Mouse (Mus musculus): Measurements from ENCODE around the gene Saa1.
A peak's percentile ranks its signal among the peaks of the same experiment; 100 is the strongest.
"Not testable (repeated sequence)": the region's sequence is repeated elsewhere in the genome, so short reads cannot be mapped to it uniquely, and the experiment has no call there.

Gene Saa1

DNA sequence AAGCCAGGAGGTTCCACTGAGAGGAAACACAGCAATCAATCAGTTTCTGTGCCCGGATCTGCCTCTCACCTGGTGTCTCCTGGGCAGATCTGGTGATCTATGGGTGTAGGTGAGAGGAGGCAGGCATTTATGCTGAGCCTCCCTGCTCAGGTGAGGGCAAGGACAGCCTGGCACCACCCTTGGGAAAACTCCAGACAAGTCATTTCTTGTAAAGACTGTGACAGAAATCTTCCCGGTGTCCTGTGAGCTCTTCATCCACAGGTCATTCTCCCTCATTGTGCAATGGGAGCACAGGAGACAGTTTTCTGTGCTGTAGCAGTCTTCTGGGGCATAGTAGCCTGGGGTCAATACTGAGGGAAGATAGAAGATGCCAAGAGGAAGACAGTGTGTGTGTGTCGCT is at the start of gene Saa1:
Gene Saa1, minus strand, starts transcription at position 101 of the 400 bp plus-strand sequence.
- DNase-seq (ENCODE audit: low read depth, low spot score): not testable (repeated sequence)

GRCm38 (mm10) chr7:46789177-46789849 is 46.5 kb upstream of the Saa1 start:
- DNase-seq (ENCODE audit: low read depth, low spot score): no peak

- DNase-seq (ENCODE audit: low read depth, low spot score): no peak
Measured at GRCm38 (mm10) chr7:46770706-46771105, 27.9 kb upstream of the Saa1 start.

- no peak for DNase-seq (ENCODE audit: low read depth, low spot score)
Measured at GRCm38 (mm10) chr7:46768451-46768850, 25.7 kb upstream of the Saa1 start.

GRCm38 (mm10) chr7:46767371-46767770 is 24.6 kb upstream of the Saa1 start:
- DNase-seq (ENCODE audit: low read depth, low spot score): no peak

DNA sequence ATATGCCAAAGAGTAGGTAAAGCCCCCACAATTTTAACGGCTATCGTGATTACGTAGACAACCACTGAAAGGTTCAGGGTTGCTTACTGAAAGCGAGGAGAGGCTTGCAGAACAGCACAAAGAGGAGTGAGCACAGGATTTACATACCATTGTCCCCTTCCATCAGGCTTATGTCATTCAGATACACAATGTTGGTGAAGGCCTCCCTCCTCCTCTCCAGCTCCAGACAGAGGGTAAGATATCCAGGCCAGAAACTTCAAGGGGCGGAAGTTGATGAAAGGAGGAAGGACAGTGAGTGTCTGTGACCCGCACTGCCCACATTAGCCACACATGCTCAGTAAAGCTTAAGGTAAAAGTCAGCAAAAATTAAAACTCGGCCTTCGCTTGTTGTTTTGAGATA is 21.9 kb upstream of the Saa1 start:
- no peak for DNase-seq (ENCODE audit: low read depth, low spot score)

- DNase-seq (ENCODE audit: low read depth, low spot score): no peak
Measured at GRCm38 (mm10) chr7:46762601-46763000, 19.8 kb upstream of the Saa1 start.

GRCm38 (mm10) chr7:46761049-46761795 is 18.4 kb upstream of the Saa1 start:
- peak; percentile 4 for DNase-seq (ENCODE audit: low read depth, low spot score)

- DNase-seq (ENCODE audit: low read depth, low spot score): no peak
Measured at GRCm38 (mm10) chr7:46751490-46751889, 8.7 kb upstream of the Saa1 start, which contains the start of gene Saa2. TSS of gene Saa2 (plus strand) at chr7:46751790.

DNA sequence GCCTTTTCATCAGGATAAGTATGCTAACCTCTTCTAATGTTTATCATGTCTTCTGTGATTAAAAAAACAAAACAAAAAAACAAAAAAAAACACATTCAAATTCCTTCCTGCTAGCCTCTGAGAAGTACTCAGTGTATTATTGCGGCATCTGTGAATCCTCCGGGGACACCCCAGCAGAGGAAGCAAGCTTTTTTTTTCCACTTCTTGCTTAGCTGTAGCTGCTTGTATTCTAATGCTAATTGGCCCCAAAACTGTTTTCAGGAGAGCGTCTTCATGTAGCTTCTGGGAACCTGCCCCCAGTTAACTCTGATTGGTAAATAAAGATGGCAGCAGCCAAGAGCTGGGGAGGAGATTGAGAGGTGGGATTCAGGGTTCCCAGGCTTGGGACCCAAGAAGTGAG is 5.7 kb upstream of the Saa1 start:
- DNase-seq (ENCODE audit: low read depth, low spot score): no peak

DNA sequence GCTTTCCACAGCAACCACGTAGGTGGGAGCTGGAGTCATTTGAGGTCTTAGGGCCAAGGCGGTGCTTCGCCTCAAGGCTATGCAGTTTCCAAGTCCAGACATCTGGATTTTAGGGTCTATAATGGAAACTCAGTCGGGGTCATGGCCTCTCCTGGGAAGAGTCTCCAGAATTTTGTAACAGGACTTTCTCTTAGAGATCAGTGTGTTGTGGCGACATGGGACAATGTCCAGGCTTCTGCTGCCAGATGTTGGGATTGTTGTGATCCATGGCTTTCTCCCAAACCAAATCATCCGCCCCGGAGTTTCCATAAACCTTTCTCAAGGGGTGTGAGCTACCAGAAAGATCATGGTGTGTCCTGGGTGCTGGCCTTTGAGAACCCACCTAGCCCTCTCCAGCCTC is 3.6 kb upstream of the Saa1 start:
- DNase-seq (ENCODE audit: low read depth, low spot score): no peak

DNA sequence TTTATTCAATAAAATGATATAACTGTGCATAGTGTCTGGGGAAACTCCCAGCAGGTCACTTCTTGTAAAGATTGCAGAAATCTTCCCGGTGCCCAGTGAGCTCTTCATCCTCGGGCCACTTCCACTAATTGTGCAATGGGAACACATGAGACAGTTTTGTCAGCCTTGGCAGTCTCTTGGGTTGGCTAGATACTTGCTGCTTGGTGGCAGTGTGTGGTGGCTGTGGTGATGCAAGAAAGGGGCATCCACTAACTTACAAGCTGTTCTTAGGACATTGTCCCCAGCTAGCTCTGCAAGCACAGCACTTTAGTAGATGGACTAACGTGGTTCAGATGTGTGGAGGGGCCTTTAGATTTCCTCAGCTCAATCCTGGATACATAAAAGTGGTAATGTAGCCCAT is 3.0 kb upstream of the Saa1 start:
- DNase-seq (ENCODE audit: low read depth, low spot score): no peak

DNA sequence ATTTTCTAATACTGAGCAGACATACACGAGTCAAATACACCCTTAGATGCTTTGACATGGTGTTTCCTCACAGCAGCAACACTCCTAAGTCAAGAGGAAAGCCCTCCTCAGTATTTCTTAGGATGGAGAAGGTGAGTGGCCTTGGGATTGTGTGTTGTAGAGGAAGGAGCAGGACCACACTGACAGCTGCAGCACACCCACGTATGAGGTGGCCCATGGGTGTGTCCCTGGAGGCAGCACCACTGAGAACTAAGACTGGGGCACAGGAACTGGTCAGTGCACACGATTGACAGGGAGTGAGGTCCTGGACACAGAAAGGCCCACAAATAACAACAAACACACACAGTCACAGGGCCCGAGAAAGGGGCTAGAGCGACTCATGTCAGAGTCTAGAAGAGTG is 2.7 kb downstream of the Saa1 start:
- DNase-seq (ENCODE audit: low read depth, low spot score): not testable (repeated sequence)

GRCm38 (mm10) chr7:46738561-46739460 is 4.0 kb downstream of the Saa1 start:
- no peak for DNase-seq (ENCODE audit: low read depth, low spot score)

- no peak for DNase-seq (ENCODE audit: low read depth, low spot score)
Measured at GRCm38 (mm10) chr7:46734983-46735382, 7.8 kb downstream of the Saa1 start.

DNA sequence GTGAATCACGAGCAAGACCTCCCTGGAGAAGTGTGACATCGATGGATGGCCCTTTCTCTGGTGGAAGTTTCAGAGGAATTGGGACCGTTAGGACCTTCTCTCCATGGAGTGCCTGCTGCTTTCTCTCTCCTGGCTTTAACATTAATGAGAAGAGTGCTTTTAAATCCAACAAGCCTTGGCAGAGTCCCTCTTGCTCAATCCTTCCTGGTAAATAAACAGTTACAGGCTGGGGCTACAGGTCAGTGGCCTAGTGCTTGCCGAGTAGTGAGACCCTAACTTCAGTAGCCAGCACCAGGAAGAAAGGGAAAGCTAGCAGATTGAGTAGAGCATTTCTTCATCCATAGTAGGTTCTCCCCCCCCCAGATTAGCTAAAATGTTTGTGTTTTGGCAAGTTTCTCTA is 10.3 kb downstream of the Saa1 start, which contains the start of gene Saa4:
Gene Saa4, minus strand, starts transcription at position 146 of the 400 bp plus-strand sequence.
- no peak for DNase-seq (ENCODE audit: low read depth, low spot score)

GRCm38 (mm10) chr7:46727584-46727983 is 15.2 kb downstream of the Saa1 start:
- DNase-seq (ENCODE audit: low read depth, low spot score): no peak

DNA sequence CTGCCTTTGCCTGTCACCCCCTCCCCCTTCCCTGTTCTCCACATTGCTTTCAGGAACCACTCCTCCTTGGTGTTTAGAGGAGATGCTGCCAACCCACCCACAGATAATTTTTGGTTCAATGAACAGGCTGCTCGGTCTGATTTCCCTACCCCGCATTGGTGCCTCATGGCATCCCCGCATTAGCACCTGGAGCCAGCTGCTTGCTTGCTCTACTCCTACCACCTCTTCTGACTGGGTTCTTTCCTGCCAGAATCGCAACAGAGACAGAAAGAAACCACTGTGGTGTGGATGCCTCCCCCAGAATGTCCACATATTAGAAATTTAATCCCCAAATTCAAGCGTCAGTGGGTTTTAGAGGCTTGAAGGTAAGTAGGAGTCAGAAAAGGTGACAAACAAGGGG is 18.4 kb downstream of the Saa1 start:
- no peak for DNase-seq (ENCODE audit: low read depth, low spot score)

- DNase-seq (ENCODE audit: low read depth, low spot score): no peak
Measured at GRCm38 (mm10) chr7:46723849-46724248, 18.9 kb downstream of the Saa1 start.

DNA sequence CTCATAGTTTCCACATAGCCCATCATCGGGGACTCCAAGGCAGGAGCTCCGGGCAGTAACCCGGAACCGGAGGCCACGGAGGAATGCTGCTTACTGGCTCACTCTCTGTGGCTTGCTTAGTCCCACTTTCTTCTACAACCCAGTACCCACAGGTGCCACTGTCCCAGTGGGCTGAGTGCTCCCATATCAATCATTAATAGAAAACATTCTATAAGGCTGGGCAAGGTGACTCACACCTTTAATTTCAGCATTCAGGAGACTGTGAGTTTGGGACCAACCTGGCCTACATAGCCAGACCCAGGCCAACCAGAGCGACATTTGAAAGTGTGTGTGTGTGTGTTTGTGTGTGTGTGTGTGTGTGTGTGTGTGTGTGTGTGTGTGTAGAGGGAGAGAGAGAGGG is 19.4 kb downstream of the Saa1 start:
- no peak for DNase-seq (ENCODE audit: low read depth, low spot score)

DNA sequence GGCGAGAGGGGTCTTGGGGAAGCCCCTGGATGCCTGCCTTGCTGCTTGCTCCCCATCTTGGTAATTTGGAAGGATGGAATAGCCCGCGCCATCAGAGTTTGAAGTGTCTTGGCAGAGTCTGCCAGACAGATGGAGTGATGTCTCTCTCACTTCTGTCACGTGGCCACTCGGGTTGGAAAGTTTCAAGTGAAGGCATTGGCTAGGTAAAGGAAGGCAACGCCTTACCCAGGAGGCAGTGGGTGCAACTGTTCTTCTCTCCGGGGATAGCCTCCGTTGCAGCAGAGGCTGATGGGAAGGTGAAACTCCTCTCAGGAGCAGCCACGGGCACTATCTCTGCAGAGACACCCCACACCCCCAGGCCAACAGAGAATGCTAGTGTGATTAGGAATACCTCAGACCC is 22.3 kb downstream of the Saa1 start:
- no peak for DNase-seq (ENCODE audit: low read depth, low spot score)

DNA sequence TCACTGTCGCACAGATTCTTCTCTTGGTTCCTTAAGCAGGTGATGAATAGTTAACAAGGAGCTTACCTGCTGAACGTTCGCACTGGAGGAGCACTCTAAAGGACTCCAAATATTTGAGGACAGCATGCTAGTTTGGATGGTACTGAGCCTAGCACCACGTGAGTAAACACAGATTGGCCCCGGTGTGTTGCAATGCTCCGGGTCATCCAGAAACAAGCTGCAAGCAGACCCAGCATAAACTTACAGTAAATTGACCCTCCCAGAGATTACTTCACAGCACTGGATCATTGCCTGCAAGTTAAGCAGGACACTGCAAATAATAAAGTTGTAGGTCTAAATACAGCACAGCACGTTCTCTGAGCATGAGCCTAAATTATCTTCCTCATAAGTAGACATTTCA is 23.3 kb downstream of the Saa1 start:
- DNase-seq (ENCODE audit: low read depth, low spot score): no peak

Measured in c-Kit-negative CD71-positive TER-119-positive erythroid progenitor cells, embryonic 14.5 days (primary cell).